Mouse (Mus musculus): ENCODE results near the gene Gm49321.

The Gm49321 gene

GRCm38 (mm10) chr12:73937353-73937752 is at the start of gene Gm49321:
Gm49321 (plus strand) TSS chr12:73937653.
- no peak for DNase-seq (ENCODE audit: low spot score in 2 of 2)

DNA sequence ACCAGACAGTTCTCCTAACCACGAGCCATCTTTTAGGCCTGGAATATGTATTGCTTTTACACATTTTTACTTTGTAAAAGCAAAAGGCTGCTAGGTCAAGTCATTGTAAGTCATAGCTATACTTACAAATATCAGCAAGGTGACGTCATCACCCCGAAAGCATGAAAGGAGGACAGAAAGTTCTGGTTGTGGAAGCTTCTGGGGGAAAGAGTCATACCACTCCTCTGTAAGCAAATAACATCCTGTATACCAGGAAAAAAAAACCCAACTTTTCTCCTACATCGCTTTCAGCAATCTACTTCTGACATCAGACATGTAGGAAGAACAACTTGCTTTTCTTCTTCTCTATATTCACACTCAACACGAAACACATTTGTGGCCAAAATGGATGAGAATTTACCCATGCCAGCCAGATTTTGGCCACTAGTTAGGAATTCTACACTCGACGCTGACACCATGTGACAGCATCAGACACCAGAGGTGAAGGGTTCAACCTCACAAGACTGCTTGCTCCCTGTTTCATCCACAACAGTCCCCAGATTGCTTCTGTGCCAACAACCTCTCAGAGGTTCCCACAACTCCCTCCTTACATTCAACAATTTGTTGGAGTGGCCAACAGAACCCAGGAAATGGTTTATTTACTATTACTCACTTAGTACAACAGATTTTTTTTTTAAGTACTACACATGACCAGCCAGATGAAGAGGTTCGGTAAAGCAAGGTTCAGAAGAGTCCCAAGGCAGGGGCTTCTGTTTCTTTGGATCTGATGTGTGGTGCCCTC is 49.3 kb upstream of the Gm49321 start:
- no peak for DNase-seq (ENCODE audit: low spot score in 2 of 2)

GRCm38 (mm10) chr12:73889571-73889970 is 47.9 kb upstream of the Gm49321 start:
- DNase-seq (ENCODE audit: low spot score in 2 of 2) = no peak

DNA sequence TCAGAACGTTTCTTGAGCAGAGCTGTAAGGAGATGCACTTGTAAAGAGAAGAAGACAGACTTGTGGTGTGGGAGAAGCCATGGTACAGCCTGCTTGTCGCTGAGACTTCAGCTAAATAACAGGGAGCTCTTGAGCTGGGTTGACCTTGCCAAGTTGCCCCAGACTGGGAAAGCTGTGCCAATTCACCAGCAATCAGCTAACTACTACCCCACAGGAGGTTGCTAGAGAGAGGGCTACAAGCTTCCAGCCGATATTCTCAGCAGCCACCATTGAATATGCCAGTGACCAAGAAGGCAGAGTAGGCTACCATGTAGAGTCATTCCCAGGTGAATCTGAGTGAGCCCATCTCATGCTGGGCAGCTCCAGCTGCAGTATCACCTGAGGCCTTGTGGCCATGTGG is 47.4 kb upstream of the Gm49321 start:
- no peak for DNase-seq (ENCODE audit: low spot score in 2 of 2)

DNA sequence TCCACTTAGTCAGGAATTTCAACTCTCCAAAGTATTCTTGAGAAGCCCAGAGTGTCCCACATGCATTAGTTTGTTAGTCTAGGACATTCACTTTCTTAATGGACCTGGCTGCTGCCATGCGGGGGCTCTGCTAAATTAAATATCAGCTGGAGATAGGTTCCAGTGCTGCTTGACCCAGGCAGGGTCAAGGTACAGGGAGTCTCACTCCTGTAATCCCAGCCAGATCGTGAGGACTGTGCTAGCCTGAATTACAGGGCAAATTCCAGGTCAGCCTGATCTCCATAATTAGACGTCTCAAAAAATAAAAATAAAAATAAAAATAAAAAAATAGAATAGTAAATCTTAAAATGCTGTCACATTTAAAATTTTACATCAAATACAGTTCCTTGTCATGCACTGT is 44.8 kb upstream of the Gm49321 start:
- DNase-seq (ENCODE audit: low spot score in 2 of 2) = no peak

- DNase-seq (ENCODE audit: low spot score in 2 of 2) = no peak
Observed at GRCm38 (mm10) chr12:73894838-73895237, 42.6 kb upstream of the Gm49321 start.

GRCm38 (mm10) chr12:73895674-73896073 is 41.8 kb upstream of the Gm49321 start:
- no peak for DNase-seq (ENCODE audit: low spot score in 2 of 2)

DNA sequence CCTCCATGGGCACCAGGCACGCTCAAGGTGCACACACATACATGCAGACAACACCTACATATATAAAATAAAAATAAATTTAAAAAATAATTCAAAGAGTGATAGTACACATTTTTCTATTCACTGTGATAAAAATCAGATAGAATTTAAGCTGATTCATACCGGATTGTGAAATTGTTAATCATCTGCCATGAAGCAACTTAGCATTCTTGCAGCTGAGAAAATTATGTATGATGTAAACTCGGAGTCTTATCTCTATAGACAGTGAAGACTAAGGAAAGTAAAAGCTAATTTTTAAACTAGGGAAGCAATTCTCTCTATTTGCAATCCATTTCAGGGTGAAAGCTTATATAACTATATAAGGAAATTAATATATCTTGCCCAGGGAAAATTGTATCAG is 41.0 kb upstream of the Gm49321 start:
- no peak for DNase-seq (ENCODE audit: low spot score in 2 of 2)

DNA sequence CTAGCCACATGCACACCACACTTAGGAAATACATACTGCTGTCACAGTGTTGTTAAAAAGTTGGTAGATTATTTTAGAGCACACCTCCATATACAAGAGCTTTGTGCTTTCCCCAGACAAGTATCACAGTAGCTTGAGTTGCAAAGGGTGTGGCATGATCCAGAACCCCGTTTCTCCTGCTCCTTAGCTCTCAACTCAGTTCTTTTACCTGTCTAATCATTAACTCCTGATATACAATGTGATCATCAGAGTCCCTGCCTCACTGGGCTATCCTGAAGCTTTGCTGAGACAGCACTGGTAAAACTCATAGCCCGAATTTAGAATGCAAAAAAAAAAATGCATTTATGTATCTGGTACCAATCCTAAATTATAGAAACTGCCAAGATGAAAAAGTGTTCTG is 39.2 kb upstream of the Gm49321 start:
- no peak for DNase-seq (ENCODE audit: low spot score in 2 of 2)

- DNase-seq (ENCODE audit: low spot score in 2 of 2) = no peak
Observed at GRCm38 (mm10) chr12:73904133-73904934, 33.1 kb upstream of the Gm49321 start.

- DNase-seq (ENCODE audit: low spot score in 2 of 2) = no peak
Observed at GRCm38 (mm10) chr12:73905041-73905440, 32.4 kb upstream of the Gm49321 start.

DNA sequence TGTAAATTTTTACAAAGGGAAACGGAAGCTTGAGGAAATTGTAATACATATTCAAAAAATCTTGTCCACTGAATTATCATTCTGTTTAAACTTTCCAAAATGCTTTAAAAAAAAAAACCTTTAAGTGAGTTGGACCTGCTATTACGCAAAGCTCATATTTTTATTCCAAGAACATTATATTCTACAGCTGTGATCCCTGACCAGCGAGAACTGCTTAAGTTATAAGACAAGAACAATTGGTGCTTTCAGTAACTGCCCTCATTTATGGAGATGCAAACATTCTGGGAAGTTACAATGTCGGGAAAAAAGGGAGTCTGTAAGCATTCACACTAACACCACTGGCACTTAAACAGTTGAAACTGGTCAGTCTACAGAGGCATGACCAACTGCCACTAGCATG is 31.9 kb upstream of the Gm49321 start:
- no peak for DNase-seq (ENCODE audit: low spot score in 2 of 2)

GRCm38 (mm10) chr12:73907079-73907672 is 30.3 kb upstream of the Gm49321 start:
- DNase-seq (ENCODE audit: low spot score in 2 of 2) = no peak

DNA sequence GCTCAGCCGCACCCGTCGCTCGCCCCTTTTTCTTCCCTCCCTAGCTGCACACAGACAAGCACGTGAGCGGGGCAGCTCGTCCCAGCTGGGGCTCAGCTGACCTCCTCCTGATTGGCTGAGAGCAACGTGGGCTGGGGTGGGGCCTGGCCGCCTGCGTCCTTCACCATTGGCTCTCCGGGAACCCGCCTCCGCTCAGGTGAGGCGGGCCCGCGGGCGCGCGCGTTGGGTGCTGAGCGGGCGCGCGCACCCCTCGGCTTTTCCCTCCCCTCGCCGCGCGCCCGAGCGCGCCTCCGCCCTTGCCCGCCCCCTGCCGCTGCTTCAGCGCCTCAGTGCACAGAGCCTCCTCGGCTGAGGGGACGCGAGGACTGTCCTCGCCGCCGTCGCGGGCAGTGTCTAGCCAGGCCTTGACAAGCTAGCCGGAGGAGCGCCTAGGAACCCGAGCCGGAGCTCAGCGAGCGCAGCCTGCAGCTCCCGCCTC is 29.7 kb upstream of the Gm49321 start:
- peak; percentile 95 to 96 for DNase-seq (ENCODE audit: low spot score in 2 of 2)

GRCm38 (mm10) chr12:73908274-73909012 is 29.0 kb upstream of the Gm49321 start:
- DNase-seq (ENCODE audit: low spot score in 2 of 2) = peak in 1 of 2 experiments; percentile 29

- DNase-seq (ENCODE audit: low spot score in 2 of 2) = no peak
Observed at GRCm38 (mm10) chr12:73909013-73909575, 28.4 kb upstream of the Gm49321 start.

DNA sequence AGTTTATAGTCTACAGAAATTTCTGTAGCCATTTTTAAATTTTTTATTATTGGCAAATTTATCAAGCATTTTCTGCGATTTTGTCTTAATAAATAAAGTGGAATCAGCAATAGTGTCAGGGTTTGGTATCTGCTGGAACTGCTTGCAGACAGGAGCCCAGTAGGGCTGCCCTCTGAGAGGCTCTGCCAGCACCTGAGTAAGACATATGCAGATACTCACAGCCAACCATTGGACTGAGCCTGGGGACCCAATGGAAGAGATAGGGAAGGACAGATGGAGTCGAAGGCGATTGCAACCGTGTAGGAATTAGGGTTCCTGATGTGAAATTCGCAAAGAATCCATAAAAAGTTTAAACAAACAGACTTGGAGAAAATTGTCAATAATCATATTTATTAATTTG is 19.0 kb upstream of the Gm49321 start:
- DNase-seq (ENCODE audit: low spot score in 2 of 2) = no peak

GRCm38 (mm10) chr12:73930266-73930665 is 7.2 kb upstream of the Gm49321 start:
- DNase-seq (ENCODE audit: low spot score in 2 of 2) = no peak

DNA sequence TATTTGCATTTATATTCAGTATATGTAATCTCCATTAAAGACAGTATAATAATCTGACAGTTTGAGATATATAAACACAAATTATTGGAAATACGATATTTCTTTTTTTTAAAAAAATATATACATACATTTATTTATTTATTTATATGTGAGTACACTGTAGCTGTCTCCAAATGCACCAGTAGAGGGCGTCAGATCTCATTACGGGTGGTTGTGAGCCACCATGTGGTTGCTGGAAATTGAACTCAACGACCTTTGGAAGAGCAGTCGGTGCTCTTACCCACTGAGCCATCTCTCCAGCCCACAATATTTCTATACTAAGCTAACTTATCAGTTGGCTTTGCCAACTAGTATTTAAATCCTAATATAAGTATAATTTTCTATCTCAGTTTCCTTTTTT is 6.2 kb upstream of the Gm49321 start:
- no peak for DNase-seq (ENCODE audit: low spot score in 2 of 2)

- no peak for DNase-seq (ENCODE audit: low spot score in 2 of 2)
Observed at GRCm38 (mm10) chr12:73934528-73934927, 2.9 kb upstream of the Gm49321 start.

GRCm38 (mm10) chr12:73939542-73939941 is 2.1 kb downstream of the Gm49321 start:
- DNase-seq (ENCODE audit: low spot score in 2 of 2) = no peak

All from left cerebral cortex, adult 9 months (tissue).